Mouse (Mus musculus) frontal cortex, postnatal 14 days (tissue): ENCODE data around the gene Plxdc1.
"Not testable (repeated sequence)": the region's sequence is repeated elsewhere in the genome, so short reads cannot be mapped to it uniquely, and the experiment has no call there.

Experiments
- DNase-seq, 2 experiments: peaks; one replicate each; pipeline ENCODE4 v3.0.0; 2022; ENCODE audit warnings: low spot score in 2 of 2

Gene Plxdc1

DNA sequence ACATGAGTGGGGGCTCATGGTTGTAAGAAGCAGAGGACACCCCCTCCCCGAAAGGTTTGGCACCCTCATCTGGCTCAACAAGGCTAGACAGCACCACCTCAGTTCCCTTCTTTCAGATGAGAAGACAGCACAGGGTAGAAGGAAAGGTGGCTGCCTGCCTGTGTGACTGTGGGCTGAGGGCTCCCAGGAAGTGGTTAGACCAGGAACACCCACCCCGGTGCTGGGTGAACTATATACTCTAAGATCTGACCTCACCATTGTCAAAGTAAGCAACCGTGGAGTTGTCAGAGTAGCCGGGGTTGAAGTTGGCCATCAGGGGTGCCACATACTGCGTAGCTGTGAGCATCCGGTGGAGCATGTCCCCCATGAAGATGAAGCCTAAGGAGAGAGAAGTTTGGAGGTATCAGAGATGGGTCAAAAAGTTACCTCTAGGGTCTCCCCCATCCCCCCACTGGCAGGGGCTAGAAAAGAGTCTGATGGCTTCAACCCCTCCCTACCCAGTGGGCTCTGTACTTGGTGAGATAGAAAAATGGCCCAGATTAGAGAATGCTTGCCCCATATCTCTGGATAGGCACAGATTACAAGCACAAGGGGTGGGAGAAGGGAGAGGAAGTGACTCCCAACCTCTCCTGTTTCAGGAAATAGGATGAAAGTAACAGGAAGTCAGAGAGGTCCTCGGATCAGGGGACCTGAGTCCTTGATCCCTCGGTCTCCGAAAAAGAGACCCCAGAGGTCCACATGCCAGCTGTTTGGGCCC, 30.9 kb downstream of the Plxdc1 start:
- no peak for DNase-seq

DNA sequence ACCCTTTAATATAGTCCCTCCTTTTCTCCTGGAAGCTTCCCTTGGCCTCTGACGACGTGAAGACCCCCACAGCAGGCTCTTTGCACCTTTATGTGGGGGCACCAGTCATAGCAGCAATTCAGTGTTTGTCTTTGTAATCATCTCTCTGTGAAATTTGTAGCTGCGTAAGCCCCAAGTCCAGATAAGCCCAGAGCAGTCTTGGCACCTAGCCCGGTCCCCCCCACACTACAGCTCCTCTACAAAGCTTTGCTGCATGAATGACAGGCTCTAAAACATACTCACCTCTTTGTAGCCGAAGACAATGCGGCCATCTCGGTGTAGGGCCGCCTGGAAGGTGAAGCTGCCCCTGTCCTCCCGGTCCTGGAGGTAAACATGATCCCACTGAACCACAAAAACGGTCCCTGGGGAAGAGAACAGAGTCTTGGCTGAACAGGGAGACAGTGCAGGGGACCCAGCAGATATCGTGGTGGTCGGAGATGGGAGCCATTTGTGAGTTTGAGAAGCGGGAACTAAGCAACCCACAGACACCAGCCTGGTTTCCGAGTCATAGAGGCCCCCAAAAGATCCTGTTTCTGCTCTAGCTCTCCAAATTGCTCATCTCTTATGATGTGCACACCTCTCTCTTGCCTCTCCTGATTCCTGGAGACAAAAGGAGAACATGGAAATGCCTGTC, 31.6 kb downstream of the Plxdc1 start:
- DNase-seq = no peak

DNA sequence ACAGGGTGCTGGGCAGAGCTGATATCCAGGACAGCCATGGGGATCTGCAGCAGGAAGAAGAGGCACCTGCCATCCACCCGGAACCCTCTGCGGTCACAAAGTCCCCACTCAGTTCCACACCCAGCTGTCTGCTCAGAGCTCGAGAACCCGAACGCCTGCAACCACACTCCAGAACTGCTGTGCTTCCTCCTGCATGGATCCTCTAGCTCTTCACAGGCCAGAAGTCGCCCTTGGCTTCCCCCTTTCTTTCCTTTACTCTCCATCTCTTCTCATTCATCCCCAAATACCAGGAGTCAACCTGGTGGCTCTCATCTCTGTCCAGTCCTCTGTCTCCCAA, 32.3 kb downstream of the Plxdc1 start:
- DNase-seq = no peak

DNA sequence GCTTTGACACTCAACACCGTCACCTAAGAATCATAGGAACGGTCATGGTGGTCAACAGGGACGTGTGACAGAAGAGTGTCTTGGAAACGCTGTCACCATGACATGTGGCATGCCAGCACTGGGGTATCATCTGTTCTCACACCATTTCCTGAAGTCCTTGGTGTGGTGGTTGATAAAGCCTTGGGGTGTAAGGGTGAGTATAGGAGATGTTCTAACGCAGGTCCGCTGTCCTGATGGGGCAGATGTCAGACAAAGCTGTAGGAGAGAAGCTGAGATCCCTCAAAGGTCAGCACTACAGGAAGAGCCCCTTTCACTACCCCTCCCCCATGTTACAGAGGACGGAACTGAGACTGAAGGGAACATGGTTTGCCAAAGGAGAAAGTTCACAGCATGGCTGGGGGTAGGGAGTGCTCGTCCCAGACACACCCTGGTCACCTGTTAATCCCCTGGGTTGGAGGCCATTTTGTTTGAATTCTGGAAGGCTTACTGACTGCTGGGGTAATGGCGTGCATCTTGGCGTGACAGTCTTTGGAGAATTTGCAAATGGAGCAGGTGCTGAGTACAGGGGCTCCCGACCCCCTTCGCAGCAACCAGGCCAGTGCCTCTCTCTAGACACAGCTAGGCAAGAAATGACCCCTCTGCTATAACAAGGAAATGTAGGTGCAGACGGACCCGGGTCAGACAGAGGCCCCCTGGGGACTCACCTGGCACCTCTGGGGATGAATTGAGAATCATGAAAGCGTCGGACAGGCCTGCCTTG, 32.9 kb downstream of the Plxdc1 start:
- no peak for DNase-seq

DNA sequence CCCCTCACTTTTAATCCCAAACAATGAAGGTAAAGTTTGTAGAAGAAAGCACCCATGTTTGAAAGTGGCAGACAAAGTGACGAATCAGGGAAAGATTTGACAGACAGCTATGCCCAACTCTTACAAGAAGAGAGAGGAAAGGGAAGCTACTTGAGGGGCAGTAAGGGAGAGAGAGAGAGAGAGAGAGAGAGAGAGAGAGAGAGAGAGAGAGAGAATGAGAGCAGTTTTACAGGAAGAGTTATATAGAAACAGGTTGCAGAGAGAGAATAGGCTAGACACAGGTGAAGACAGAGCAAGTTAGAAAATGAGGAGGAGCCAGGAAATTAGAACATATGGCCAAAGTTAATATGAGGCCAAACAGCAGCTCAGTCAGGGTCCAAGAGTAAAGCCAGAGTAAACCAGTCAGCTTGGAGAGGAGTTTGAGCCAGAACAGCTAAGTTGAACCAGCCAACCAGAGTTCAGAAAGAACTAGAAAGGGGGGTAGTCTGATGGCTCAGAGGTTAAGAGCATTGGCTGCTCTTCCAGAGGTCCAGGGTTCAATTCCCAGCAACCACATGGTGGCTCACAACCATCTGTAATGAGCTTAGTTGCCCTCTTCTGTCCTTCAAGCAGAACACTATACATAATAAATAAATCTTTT, 33.8 kb downstream of the Plxdc1 start:
- DNase-seq = no peak

DNA sequence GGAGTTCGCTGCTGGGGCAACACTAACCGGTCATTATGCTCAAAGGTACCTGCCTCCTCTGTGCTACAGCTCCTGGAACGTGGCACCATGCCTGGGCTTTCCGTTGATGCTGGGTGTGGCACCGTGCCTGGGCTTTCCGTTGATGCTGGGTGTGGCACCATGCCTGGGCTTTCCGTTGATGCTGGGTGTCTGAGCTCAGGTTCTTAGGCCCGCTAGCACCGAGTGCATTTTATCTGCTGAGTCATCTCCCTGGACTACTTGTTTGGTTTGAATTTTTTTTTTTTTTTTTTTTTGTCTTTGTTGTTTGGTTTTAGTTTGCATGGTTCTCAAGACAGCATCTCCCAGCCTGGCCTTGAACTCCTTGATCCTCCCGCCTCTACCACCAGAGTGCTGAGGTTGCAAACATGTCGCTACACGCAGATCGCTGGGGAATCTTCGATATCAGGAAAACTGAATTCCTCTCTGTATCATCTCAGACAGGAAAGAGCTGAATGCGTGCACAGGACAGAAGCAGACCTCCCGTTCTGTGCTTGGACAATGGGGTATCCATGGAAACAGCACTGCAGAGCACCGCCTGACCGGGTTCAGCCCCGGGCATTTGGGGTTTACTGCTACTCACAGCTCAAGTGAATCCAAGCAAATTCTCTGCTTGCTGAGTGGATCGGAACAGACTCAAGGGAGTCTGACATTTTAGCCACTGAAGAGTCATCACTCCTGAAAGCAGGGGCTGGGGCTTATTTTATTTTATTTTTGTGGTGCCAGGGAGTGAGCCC, 36.4 kb downstream of the Plxdc1 start:
- DNase-seq = no peak

DNA sequence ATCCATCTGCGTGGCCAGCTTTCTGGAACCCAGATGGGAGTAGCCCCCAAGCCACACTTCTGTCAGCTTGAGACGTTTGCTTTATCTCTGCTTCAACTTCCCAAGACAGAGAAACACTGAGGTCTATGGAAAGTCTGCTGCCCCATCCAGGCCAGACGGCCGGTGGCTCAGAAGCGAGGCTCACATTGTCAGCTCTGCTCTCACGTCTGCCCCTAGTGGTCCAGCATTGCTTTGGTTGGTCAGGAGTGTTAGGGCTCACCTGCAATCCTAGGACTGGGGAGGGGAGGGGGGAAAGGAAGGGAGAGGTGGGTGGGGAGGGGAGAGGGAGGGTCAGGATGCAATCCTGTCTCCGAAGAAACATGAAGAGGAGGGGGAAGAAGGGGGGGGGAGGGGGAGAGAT, 38.8 kb downstream of the Plxdc1 start:
- no peak for DNase-seq

DNA sequence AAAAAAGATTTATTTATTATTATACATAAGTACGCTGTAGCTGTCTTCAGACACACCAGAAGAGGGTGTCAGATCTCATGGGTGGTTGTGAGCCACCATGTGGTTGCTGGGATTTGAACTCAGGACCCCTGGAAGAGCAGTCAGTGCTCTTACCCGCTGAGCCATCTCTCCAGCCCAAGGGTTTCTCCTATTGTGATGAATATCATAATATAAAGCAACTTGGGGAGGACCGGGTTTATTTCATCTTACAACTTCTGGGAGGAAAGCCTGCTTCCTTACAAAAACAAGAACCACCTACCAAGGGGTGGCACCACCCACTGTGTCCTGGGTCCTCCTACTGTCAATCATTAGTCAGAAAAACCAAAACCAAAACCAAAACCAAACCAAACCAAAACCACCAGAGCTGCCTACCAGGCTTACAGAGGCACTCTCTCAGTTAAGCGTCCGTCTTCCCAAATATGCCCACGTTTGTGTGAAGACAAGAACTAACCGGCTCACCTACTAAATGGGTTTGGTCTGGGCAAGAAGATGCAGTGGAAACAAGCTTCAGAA, 40.4 kb downstream of the Plxdc1 start:
- not testable (repeated sequence) for DNase-seq

DNA sequence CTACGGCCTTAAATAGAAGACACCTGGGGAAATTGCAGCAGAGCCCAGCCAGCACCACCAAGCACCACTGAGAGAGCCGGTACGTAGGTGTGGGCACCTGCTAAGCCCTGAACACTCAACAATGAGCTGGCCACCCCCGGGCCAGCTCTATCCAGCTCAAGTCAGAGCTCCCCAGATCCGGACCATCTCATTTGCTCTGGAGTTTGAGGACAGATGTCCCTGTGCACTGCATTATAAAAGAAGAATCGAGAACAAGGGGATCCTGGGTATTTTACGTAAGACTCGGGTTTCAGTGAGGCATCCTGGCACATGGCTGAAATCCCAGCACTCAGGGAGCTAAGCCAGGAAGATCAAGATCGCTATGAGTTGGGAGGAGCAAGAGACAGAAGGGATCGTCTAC, 41.2 kb downstream of the Plxdc1 start:
- DNase-seq = no peak

DNA sequence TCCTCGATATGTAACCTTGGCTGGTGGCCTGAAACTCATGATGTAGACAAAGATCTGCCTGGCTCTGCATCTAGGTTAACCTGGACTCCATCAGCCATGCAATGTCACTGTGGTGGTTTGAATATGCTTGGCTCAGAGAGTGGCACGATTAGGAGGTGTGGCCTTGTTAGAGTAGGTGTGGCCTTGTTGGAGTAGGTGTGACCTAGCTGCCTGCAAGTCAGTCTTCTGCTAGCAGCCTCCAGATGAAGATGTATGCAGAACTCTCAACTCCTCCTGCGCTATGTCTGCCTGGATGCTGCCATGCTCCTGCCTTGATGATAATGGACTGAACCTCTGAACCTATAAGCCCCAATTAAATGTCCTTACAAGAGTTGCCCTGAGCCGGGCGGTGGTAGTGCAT, 43.0 kb downstream of the Plxdc1 start:
- DNase-seq = no peak

DNA sequence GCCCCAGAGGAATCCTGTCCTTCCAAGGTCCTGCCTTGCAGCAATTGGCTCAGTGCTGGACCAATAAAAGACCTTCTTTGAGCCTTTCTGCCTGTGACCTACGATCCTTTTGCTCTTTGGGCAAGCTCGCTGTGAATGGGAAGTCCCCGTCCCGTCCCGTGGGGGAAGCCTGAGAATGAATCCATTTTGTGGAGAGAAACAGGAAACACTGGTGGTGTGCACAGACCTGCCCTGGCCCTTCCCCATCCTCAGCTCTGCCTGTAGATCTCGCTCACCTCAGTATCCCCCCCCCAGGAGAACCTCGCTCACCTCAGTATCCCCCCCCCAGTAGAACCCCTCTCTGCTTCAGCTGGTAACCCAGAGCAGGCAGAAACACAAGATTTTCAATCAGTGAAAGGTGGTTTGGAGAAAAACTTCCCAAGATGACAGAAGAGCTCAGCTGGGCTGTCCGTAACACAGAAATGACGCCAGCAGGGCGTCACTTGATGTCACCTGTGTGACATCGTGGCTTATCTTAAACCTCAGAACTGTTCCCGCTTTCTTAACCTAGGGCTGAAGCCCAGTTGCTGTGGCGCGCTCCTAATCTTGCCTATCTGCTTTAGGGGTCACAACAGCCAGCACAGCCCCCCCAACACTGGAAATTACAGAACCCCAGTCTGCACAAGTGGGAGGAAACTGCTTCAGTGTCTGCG, 43.7 kb downstream of the Plxdc1 start:
- DNase-seq = no peak

DNA sequence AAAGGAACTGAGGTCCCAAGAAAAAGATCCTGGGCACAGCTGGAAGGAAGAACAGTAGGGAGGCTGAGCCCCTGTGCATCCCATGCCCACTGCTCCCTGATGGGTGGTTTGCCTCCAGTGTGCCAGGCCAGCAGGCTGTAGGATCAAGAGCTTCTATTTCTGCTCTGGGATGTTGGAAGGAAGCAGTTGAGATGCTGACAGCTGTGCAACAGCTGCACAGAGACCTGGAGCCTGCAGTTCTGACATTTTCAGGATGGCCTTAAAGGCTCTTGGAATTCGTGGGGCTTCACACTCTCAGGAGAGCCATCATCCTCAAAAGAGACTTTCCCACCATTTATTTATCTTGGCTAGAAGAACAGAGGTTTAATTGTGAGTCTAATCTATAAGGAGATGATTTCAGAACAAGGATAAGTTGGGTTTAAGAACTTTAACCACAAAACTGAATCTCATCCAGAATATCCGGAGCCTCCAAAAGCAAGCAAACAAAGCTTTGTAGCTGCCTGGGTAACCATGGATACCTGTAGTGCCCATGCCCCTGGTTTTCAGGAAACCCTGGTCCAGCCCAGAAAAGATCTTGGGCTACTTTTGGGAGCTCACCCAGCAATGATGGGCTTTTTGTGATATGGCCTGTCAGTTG, 48.7 kb downstream of the Plxdc1 start:
- DNase-seq = no peak

DNA sequence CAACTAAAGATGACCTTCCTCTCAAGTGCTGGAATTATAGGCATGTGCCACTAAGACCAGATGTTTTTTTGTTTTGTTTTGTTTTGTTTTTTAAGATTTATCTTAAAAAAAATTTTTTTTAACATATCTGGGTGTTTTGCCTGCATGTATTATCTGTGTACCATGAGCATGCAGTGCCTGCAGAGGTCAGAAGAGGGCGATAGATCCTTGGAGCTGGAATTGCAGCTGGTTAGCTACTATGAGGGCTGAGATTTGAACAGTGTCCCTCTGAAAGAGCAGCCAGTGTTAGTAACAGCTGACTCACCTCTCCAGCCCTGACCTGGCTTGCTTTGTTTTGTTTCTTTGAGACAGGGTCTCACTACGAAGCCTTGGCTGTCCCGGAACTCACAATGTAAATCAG, 49.5 kb downstream of the Plxdc1 start:
- peak in 1 of 2 experiments; percentile 29 for DNase-seq

DNA sequence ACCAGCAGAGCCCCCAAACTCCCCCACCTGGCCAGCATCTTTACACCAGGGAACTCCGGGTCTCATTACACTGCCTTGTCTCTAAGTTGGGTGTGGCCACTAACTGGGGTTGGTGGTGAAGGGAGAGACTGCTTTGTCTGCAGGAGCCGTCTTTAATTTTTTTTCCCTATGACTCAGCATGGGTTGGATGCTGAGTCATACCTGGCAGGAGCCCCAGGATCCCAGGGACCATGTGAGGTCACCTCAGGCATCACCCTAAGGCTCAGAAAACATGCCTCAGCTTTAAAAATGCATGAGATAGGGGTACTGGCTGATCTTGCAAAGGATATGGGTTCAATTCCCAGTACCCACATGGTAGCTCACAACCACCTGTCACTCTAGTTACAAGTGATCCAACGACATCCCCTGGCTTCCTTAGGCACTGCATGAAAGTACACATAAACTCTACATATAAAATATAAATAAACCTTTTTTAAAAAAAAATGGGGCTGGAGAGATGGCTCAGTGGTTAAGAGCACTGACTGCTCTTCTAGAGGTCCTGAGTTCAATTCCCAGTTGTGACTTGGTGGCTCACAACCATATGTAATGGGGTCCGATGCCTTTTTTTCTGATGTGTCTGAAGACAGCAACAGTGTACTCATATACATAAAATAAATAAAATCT, 50.2 kb downstream of the Plxdc1 start:
- DNase-seq = no peak

DNA sequence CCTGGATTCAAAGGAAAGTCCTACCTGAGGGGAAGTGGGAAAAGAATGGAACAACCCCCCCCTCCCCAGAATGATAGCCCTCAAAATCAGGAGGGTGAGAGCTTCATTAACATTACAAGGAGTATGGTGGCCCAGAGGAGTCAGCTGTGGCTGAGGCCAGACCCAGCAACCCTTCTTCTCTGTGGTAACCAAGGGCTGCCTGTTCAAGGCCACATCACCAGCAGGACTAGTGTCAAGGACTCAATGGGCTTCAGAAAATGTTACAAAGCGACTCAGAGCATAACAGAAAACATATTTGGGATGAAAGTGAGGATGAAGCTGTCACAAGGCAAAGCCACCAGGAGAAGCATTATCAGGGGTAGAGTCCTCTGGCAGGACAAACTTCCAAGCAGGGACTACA, 52.7 kb downstream of the Plxdc1 start:
- DNase-seq = no peak

DNA sequence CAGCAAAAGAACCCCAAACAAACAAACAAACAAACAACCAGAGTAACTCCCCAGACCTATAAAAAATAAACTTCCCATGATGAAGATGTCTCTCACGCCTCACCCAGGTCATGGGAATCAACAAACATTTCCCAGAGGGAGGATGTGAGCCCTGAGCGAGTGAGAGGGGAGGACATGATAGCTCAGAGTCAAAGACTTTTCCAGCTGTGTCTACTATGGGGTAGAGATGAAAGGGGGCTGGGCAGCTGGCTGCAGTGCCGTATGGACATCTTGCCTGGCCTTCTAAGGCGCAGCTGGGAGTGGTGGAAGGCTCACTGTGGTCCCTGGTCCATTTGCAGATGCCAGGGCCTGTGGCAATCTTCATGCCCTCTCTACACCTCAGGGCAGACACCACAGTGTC, 57.3 kb downstream of the Plxdc1 start:
- DNase-seq = no peak

DNA sequence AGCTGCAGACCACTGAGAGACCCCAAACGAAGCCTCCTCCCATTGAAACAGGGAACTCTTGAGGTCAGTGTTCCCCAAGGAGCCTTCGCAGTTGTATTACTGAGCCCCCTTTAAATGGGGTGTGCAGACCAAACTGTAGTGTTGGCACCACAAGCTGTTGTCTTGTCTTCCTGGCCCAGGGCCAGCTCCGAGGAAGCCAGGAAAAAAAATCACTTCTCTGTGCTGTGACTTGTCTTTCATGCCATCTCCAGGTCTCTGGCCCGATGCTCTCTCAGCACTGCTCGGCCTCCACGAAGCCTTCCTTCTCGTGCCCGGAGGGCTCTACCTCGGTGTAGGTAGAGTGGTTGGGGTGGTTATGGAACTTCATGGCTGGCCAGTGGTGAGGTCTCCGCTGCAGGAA, 62.0 kb downstream of the Plxdc1 start:
- DNase-seq = no peak

DNA sequence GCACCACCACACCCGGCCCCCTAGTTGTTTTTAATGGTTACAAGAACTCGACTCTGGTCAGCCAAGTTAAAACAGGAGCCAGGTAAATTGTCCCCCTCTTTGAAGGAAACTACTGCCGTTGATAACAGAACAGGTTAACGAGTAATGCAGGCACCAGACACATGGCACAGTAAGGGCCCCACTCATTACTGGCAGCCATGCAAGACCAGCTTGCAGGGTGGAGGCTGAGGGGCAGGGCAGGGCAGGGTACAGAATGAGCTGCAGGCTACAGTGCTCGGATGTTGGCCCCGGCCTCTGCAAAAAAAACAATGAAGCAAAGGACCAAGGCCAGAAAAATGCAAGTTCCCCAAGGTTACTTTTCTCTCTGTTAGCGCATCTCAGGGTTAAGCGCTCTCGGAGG, 62.6 kb downstream of the Plxdc1 start:
- no peak for DNase-seq

DNA sequence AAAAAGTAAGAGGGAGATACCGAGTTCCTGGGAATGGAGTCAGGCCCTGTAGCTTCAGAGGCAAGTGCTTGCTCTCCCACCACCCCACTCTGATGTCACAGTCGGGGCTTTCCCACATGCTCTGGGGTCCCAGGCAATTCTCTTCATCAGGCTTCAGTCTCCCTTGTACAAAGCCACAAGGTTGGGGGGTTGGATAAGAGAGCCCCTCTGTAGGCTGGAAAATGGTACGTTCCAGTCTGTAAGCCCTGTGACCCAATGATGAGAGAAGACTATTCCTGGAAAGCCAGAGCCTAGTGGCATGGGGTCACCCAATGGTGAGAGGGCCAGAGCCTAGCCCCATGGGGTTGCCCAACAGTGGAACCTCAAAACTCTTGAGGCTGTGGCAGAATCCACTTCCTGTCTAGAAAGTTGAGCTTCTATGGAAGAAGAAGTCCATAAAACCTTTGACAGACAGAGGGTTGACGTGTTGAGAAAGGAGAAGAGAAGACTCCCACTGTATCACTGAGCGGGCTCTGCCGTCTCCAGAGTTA, 70.2 kb downstream of the Plxdc1 start:
- no peak for DNase-seq

DNA sequence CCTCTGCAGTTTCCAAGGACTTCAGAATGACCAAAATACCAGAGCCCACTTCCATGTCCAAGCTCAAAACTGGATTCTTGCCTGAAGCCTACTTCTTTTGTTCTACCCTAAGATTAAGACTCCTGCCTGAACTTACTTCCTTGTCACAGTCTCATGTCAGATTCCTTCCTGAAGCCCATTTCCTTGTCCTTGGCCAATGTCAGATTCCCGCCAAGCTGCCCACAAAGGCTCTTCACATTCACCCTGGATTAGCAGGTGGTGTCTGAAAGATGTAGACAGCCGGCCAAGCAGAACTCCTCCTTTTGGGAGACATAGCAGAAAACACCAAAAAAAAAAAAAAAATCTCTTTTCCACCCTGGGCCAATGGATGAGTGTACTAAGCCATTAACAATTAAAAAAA, 70.8 kb downstream of the Plxdc1 start:
- no peak for DNase-seq
